Mouse (Mus musculus): ENCODE results near the gene Fam83g. TPM values are rescaled to one million over a fixed set of nuclear protein-coding genes. Genes with fewer than 3 reads are reported as not detected.

Fam83g gene
- polyA plus RNA-seq, 1 experiment, result 0.55 TPM

DNA sequence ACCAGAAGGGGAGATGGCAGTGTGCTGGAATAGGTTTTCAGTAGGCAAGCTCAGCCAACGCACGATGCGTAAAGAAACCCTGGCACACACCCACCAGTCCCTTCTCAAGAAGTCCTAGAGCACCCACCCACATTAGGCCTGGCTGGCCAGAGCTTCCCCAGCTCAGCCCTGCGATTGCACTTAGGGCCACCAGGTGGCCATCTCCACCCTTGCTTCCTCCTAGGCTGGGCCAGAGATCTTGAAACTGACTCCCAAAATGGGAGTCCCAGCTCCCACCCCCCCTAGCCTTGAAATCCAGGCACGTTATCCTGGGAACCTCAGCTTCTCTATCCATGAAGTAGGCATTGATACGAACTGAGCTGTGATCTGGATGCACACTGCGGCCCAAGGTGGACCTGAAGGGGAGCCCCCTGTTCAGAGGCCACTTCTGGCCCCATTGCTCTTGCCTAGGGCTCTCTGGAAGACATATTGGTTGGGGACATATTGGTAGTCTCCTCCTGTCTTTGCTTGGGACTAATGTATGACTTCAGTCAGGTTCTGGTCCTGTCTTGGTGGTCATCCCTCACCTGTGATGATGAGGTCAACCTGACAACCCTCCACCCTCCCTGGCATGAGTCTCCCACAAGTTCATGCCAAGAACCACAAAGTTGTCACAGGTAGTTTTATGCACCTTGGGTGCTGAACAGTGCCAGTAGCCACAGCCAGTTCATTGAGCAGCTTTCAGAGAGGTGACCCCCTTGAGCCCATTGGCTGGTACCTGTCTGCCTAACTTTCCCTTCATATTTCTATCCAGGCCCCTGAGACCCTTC lies 17.7 kb upstream of the Fam83g start:
- peak; percentile 28 for DNase-seq (ENCODE audit: low read depth)
- TF ChIP-seq POLR2A (IDR thresholded peaks at IDR 0.05; ENCODE audit: borderline replicate concordance, extremely low read depth, insufficient read depth, insufficient read length, poor library complexity, severe bottlenecking) (no peak), CTCF (IDR thresholded peaks at IDR 0.05; ENCODE audit: borderline replicate concordance, extremely low read depth, insufficient read depth, insufficient read length) (peak; percentile 83)

GRCm38 (mm10) chr11:61667248-61667647 lies 16.6 kb upstream of the Fam83g start:
- TF ChIP-seq POLR2A (IDR thresholded peaks at IDR 0.05; ENCODE audit: borderline replicate concordance, extremely low read depth, insufficient read depth, insufficient read length, poor library complexity, severe bottlenecking) (no peak), CTCF (IDR thresholded peaks at IDR 0.05; ENCODE audit: borderline replicate concordance, extremely low read depth, insufficient read depth, insufficient read length) (no peak)
- no peak for DNase-seq (ENCODE audit: low read depth)

DNA sequence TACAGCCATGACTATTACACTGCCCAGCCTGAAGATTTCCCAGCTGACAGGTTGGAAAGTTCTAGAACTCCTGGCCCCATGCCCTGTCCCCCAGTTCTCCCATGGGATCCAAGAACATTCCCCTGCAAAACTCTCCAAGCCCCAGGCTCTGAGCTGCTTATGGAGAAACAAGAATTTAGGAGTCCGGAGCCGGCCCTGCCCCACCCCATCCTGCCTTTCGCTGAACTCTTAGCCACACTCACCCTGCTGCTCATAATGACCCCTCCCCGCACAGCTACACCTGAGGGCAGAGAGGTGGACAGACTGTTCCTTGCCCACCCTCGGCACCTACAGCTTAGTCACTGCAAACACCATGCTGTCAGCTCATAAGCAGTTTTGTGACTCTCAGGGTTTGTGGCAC lies 16.1 kb upstream of the Fam83g start:
- no peak for TF ChIP-seq CTCF (IDR thresholded peaks at IDR 0.05; ENCODE audit: borderline replicate concordance, extremely low read depth, insufficient read depth, insufficient read length)
- no peak for TF ChIP-seq POLR2A (IDR thresholded peaks at IDR 0.05; ENCODE audit: borderline replicate concordance, extremely low read depth, insufficient read depth, insufficient read length, poor library complexity, severe bottlenecking)
- no peak for DNase-seq (ENCODE audit: low read depth)

DNA sequence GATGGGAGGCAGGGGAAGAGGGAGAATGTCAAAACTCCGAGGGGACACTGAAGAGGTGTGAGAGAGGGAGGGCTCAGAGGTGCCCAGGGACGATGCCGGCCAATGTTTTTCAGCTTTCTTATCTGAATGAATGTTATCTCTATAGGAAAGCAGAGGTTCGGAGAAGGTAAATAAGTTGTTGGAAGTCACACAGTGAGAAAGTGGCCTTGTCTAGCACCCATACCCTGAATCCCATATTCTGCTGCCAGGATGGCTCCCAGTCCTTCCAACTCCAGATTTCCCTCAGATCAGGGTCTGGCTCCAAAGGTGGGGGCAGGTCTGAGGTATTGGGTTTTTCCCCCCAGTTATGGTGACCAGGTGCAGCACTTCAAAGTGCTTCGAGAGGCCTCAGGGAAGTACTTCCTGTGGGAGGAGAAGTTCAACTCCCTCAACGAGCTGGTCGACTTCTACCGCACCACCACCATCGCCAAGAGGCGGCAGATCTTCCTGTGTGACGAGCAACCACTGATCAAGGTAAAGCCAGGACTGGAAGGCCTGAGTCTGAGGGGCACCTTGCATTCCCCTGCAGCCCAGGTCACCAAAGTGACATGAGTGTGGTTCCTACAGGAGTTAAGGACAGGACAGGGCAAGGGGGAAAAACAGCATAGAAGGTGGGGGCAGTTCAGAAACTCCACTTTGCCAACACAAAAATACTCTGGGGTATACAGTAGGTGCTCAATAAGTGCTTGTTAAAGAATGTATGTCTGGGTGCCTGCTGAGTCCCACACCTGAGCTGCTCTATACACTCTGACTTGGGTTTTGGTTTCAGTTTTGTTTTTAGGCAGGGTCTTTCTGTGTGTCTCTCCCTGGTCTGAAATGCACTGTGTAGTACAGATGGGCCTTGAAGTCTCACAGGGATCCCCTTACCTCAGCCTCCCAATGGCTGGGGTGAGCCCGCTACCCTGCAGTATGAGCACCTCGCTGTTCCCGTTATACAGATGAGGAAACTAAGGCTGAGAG lies 14.1 kb upstream of the Fam83g start:
- DNase-seq (ENCODE audit: low read depth), result no peak
- no peak for TF ChIP-seq CTCF (IDR thresholded peaks at IDR 0.05; ENCODE audit: borderline replicate concordance, extremely low read depth, insufficient read depth, insufficient read length)
- TF ChIP-seq POLR2A (IDR thresholded peaks at IDR 0.05; ENCODE audit: borderline replicate concordance, extremely low read depth, insufficient read depth, insufficient read length, poor library complexity, severe bottlenecking), result no peak

DNA sequence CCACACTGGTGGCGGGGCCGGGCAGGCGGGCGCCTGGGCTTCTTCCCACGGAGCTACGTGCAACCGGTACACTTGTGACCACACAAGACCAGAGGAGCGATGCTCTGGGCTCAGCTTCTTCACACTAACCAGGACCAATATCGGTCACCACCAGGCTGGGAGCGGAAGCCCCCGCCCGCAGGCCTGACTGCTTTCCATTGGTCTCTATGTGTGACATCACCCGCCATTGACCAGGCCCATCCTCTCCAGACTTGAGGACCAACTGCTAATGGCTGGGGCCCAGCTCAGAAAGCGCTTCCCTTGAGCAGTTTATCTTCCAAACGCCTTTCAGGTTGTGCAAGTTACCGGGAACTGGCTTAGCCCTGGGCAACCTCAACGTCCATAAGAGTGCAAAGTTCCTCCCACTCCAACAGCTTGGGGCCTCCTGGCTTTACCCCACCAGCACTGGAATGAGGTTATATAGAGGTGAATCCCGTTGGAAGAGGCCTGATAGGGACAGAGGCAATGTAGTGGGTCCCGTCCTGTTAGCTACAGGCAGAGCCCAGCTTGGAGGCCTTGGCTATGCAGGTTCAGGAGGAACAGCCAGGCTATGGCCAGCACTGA lies 12.0 kb upstream of the Fam83g start:
- TF ChIP-seq POLR2A (IDR thresholded peaks at IDR 0.05; ENCODE audit: borderline replicate concordance, extremely low read depth, insufficient read depth, insufficient read length, poor library complexity, severe bottlenecking), result no peak
- no peak for TF ChIP-seq CTCF (IDR thresholded peaks at IDR 0.05; ENCODE audit: borderline replicate concordance, extremely low read depth, insufficient read depth, insufficient read length)
- no peak for DNase-seq (ENCODE audit: low read depth)

- TF ChIP-seq CTCF (IDR thresholded peaks at IDR 0.05; ENCODE audit: borderline replicate concordance, extremely low read depth, insufficient read depth, insufficient read length) (peak; percentile 23; the same call in 1 of the 2 replicates), POLR2A (IDR thresholded peaks at IDR 0.05; ENCODE audit: borderline replicate concordance, extremely low read depth, insufficient read depth, insufficient read length, poor library complexity, severe bottlenecking) (no peak)
- no peak for DNase-seq (ENCODE audit: low read depth)
These were observed 10.2 kb upstream of the Fam83g start for GRCm38 (mm10) chr11:61673686-61674085.

DNA sequence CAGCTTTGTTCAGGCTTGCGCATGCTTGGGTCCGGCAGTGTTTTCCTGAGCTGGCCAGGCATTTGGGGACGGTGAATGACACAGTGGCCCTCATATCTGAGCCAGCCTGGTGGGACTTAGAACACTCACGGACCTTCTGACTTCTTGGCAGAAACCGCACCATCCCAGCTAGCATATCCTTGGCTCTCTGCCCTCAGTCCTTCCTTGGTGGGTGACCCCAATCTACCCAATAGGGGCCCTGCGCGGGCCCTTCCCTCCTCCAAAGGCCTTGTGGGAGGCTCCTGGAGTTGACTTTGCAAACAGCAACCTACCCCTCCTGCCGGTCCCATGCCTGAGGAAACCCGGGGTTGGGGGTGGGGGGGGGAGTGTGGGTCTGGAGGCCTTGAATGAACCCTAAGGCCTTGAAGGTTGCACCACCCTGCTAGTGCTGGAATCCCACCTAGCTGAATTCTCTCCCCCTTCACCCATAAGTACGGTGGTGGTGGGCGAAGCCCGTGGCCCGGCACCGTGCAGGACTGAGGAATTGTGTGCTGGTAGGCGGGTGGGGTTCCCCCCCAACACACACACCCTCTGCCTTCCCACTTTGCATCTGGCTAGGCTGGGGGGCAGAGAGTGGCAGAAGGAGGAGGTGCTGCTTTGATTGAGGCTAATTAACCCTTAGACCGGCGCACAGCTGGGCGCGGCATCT lies 9.6 kb upstream of the Fam83g start:
- no peak for DNase-seq (ENCODE audit: low read depth)
- TF ChIP-seq POLR2A (IDR thresholded peaks at IDR 0.05; ENCODE audit: borderline replicate concordance, extremely low read depth, insufficient read depth, insufficient read length, poor library complexity, severe bottlenecking) (no peak), CTCF (IDR thresholded peaks at IDR 0.05; ENCODE audit: borderline replicate concordance, extremely low read depth, insufficient read depth, insufficient read length) (no peak)

DNA sequence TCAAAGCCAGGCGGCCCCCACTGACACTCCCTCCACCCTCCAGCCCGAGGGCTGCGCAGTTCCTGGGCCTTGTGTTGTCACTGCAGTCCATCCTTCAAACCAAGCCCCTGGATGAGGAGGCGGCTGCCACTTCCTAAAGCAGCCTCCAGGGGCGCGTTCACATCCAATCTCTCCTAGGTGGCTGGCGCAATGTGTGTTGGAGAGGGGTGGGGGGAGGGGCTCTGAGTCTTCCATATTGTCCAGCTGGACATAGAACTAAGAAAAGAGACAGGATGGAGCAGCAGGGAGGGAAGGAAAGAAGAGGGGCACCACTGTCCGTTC lies 9.1 kb upstream of the Fam83g start:
- DNase-seq (ENCODE audit: low read depth), result peak; percentile 73
- TF ChIP-seq CTCF (IDR thresholded peaks at IDR 0.05; ENCODE audit: borderline replicate concordance, extremely low read depth, insufficient read depth, insufficient read length), result peak; percentile 77
- no peak for TF ChIP-seq POLR2A (IDR thresholded peaks at IDR 0.05; ENCODE audit: borderline replicate concordance, extremely low read depth, insufficient read depth, insufficient read length, poor library complexity, severe bottlenecking)

GRCm38 (mm10) chr11:61675332-61675731 lies 8.6 kb upstream of the Fam83g start:
- no peak for TF ChIP-seq CTCF (IDR thresholded peaks at IDR 0.05; ENCODE audit: borderline replicate concordance, extremely low read depth, insufficient read depth, insufficient read length)
- TF ChIP-seq POLR2A (IDR thresholded peaks at IDR 0.05; ENCODE audit: borderline replicate concordance, extremely low read depth, insufficient read depth, insufficient read length, poor library complexity, severe bottlenecking), result no peak
- no peak for DNase-seq (ENCODE audit: low read depth)

- TF ChIP-seq POLR2A (IDR thresholded peaks at IDR 0.05; ENCODE audit: borderline replicate concordance, extremely low read depth, insufficient read depth, insufficient read length, poor library complexity, severe bottlenecking), result no peak
- TF ChIP-seq CTCF (IDR thresholded peaks at IDR 0.05; ENCODE audit: borderline replicate concordance, extremely low read depth, insufficient read depth, insufficient read length), result no peak
- DNase-seq (ENCODE audit: low read depth), result no peak
These were observed 7.6 kb upstream of the Fam83g start for GRCm38 (mm10) chr11:61676216-61676854.
